Mouse (Mus musculus): ENCODE data around the gene Cacnb3.

The Cacnb3 gene

GRCm38 (mm10) chr15:98635291-98635841 lies 4.7 kb downstream of the Cacnb3 start:
- intact Hi-C loops (cut with DNase I): no loop called here

GRCm38 (mm10) chr15:98636517-98636916 lies 5.9 kb downstream of the Cacnb3 start:
- intact Hi-C loops (cut with DNase I): no loop called here

GRCm38 (mm10) chr15:98637155-98637554 lies 6.5 kb downstream of the Cacnb3 start:
- intact Hi-C loops (cut with DNase I): no loop called here

- intact Hi-C loops (cut with DNase I): no loop called here
Measured at GRCm38 (mm10) chr15:98640157-98640556, 9.5 kb downstream of the Cacnb3 start.

GRCm38 (mm10) chr15:98644406-98644805 lies 13.8 kb downstream of the Cacnb3 start:
- intact Hi-C loops (cut with DNase I): no loop called here

- intact Hi-C loops (cut with DNase I): no loop called here
Measured at GRCm38 (mm10) chr15:98645057-98646026, 14.7 kb downstream of the Cacnb3 start.

GRCm38 (mm10) chr15:98646737-98647136 lies 16.1 kb downstream of the Cacnb3 start:
- intact Hi-C loops (cut with DNase I): no loop called here

GRCm38 (mm10) chr15:98647308-98647707 lies 16.7 kb downstream of the Cacnb3 start:
- intact Hi-C loops (cut with DNase I): no loop called here

GRCm38 (mm10) chr15:98648071-98648470 lies 17.4 kb downstream of the Cacnb3 start:
- intact Hi-C loops (cut with DNase I): no loop called here

- intact Hi-C loops (cut with DNase I): no loop called here
Measured at GRCm38 (mm10) chr15:98651431-98651830, 20.8 kb downstream of the Cacnb3 start.

GRCm38 (mm10) chr15:98652174-98652573 lies 21.5 kb downstream of the Cacnb3 start:
- intact Hi-C loops (cut with DNase I): no loop called here

GRCm38 (mm10) chr15:98656982-98657751 lies 26.5 kb downstream of the Cacnb3 start:
- intact Hi-C loops (cut with DNase I): no loop called here

GRCm38 (mm10) chr15:98662198-98662566 lies 31.5 kb downstream of the Cacnb3 start:
- intact Hi-C loops (cut with DNase I): loop anchor here (5.0 kb wide), 2 partner anchors 125 to 145 kb away; partner anchors contain the start of genes Ddn and Wnt1

- intact Hi-C loops (cut with DNase I): loop anchor here (5.0 kb wide), 2 partner anchors 124 to 144 kb away; partner anchors contain the start of genes Ddn and Wnt1
Measured at GRCm38 (mm10) chr15:98662567-98663545, 32.2 kb downstream of the Cacnb3 start, which contains the start of gene Ddx23. Gene Ddx23 (minus strand): TSS chr15:98662894.

- intact Hi-C loops (cut with DNase I): loop anchor here (2.0 to 5.0 kb wide), 3 partner anchors 35 to 143 kb away; partner anchors contain the start of genes Ddn and Wnt1
Measured at GRCm38 (mm10) chr15:98664042-98664907, 33.6 kb downstream of the Cacnb3 start.

- intact Hi-C loops (cut with DNase I): no loop called here
Measured at GRCm38 (mm10) chr15:98672592-98672991, 42.0 kb downstream of the Cacnb3 start.

GRCm38 (mm10) chr15:98673732-98674131 lies 43.1 kb downstream of the Cacnb3 start:
- intact Hi-C loops (cut with DNase I): no loop called here

GRCm38 (mm10) chr15:98674284-98674993 lies 43.8 kb downstream of the Cacnb3 start:
- intact Hi-C loops (cut with DNase I): no loop called here
